Mouse (Mus musculus) lung, postnatal 0 days (tissue): Measurements from ENCODE around the gene Higd1a.

Experiments
- CTCF ChIP-seq: IDR thresholded peaks from 2 replicates; pipeline ENCODE4 v1.5.1; 2016; ENCODE audit warnings: antibody characterized with exemption, mild to moderate bottlenecking
- EP300 ChIP-seq: IDR thresholded peaks from 2 replicates; pipeline ENCODE4 v1.6.1; 2016; ENCODE audit warnings: antibody characterized with exemption, mild to moderate bottlenecking, control low read depth

GRCm38 (mm10) chr9:121904319-121904718, 46.2 kb upstream of the Higd1a start:
- TF ChIP-seq CTCF (no peak), EP300 (no peak)
